Mouse (Mus musculus) mouse trophoblast stem cell (cell line): ENCODE measurements around the gene Tm6sf1.

Experiments
- in situ Hi-C, 2 experiments: fragments of 300-500 bp; cut with MseI, MboI; formaldehyde crosslinking; loops; 2 replicates in 1 of 2; 3 replicates in 1 of 2; pipeline ENCODE4 v1.15.1; 2025

Gene Tm6sf1

GRCm38 (mm10) chr7:81850171-81850570 lies 8.6 kb upstream of the Tm6sf1 start:
- in situ Hi-C loops: no loop called here

DNA sequence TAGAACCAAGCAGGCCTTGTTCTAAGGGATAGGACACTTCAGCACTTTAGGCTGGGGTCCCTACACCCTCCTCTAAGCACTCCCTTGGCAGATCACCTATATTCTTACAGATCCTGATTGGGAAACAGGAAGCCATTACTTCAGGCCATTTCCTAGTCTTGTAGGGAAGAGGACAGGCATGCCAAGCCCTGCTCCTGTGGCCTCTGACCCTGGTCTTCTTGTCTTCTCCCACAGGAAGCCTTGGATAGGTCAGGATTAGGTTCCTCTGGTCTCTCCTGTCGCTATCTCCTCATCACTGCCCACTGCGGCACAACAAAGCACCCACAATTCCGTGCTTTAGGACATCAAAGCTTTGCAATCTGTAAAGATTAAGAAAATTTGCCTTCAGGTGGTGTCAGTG lies 7.1 kb upstream of the Tm6sf1 start:
- in situ Hi-C loops: no loop called here

- in situ Hi-C loops: no loop called here
These were observed 4.1 kb upstream of the Tm6sf1 start for GRCm38 (mm10) chr7:81854568-81855307.

GRCm38 (mm10) chr7:81855694-81856093 lies 3.1 kb upstream of the Tm6sf1 start, which contains the start of gene Gm10160:
Gene Gm10160, minus strand, starts transcription at chr7:81855794.
- in situ Hi-C loops: no loop called here

GRCm38 (mm10) chr7:81856221-81856620 lies 2.6 kb upstream of the Tm6sf1 start:
- in situ Hi-C loops: no loop called here

GRCm38 (mm10) chr7:81858236-81858635 lies 565 bp upstream of the Tm6sf1 start:
- in situ Hi-C loops: no loop called here

GRCm38 (mm10) chr7:81860071-81860470 lies 1.3 kb downstream of the Tm6sf1 start:
- in situ Hi-C loops: no loop called here

DNA sequence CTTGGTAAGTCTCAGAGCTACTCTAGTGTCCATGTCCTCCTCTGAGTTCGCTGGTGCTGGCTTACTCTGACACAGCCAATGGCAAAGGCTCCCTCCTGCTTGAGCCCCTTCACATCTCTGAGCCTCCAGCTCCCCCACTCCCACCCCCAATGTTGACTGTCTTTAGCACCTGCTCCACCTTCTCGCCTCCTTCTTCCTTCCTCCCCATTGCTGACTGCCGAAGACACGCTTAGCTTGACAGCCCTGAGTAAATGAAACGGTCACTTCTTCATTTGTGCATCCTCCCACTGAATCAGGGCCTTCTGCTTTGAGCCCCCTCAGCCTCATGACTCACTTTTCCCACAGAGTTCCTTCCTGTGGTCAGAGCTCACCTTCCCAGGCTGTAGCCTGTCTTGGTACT lies 2.2 kb downstream of the Tm6sf1 start:
- in situ Hi-C loops: no loop called here

GRCm38 (mm10) chr7:81861461-81861860 lies 2.7 kb downstream of the Tm6sf1 start:
- in situ Hi-C loops: no loop called here

- in situ Hi-C loops: no loop called here
These were observed 3.1 kb downstream of the Tm6sf1 start for GRCm38 (mm10) chr7:81861921-81862320.

DNA sequence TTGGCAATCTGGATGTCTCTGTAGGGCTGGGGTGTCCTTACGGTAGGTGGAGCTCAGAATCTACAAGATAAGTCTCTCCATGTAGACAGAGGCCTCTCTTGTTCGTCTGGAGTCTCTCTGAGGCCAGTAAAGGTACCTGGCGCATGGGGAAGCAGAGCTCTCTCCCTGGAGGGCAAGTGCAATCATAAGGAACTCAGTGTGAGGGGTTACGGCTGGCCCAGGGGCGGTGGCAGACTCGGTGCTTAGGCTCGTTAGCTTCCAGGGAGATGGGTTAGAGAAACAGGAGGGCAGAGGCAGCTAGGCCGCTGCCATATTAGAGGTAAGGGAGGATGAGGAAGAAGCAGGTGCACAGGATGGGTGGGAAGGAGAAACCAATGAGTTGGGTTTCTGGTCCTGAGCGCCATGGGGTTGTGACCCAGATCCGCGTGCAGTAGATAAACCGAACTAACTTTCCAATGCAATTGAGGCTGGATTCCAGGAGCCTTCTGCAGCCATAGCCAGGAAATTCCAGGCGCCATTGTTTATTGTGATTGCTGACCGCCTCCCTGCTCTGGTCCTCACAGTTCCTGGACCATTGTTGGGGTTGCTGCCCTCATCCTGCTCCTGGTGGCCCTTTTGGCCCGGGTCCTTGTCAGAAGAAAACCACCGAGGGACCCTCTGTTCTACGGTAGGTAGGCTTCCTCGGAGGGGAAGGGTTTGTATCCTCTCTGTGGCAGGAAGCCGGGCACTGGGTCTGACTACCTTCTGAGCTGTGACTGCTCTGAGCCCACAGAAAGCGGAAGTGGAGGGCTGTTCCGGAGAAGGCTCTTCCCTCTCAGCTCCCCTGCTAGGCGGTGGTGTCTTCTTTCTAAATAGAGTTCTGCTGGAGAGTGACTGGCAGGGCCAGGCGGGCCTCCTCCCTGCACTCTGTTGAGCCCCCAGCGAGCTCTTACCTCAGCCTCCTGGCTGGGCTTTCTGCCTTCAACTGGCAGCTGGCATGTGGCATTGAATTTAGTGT lies 4.1 kb downstream of the Tm6sf1 start:
- in situ Hi-C loops: no loop called here

DNA sequence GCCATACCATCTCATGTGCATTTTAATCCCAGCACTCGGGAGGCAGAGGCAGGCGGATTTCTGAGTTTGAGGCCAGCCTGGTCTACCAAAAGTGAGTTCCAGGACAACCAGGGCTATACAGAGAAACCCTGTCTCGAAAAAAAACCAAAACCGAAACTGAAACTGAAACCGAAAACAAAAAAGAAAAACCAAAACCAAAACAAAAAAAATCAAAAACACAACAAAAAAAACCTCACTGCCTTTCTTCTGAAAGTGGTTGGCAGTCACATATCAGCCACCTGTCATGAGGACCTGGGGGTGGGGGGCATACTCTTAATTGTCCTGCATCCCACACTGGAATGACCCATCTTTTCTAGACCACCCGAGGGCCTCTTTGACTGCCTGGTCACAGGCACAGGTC lies 5.8 kb downstream of the Tm6sf1 start:
- in situ Hi-C loops: no loop called here

DNA sequence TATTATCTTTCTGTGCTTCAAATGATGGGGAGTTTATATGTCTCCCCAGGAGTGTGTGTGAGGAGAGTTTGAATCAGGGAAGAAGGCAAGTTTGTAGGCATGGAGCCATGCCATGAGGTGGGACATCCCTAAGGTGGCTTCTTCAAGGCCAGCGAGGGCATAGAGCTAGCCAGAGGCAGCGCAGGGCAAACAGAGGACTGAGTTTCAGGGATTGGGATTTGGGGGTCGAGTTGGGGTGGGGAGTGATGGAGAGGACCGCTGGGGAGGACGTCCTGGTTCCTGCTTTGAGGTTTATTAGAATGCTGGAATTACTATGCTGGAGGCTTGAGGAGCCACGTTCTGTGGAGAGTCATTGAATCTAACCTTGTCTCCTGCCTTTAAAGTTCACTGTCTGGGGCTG lies 7.1 kb downstream of the Tm6sf1 start:
- in situ Hi-C loops: no loop called here

DNA sequence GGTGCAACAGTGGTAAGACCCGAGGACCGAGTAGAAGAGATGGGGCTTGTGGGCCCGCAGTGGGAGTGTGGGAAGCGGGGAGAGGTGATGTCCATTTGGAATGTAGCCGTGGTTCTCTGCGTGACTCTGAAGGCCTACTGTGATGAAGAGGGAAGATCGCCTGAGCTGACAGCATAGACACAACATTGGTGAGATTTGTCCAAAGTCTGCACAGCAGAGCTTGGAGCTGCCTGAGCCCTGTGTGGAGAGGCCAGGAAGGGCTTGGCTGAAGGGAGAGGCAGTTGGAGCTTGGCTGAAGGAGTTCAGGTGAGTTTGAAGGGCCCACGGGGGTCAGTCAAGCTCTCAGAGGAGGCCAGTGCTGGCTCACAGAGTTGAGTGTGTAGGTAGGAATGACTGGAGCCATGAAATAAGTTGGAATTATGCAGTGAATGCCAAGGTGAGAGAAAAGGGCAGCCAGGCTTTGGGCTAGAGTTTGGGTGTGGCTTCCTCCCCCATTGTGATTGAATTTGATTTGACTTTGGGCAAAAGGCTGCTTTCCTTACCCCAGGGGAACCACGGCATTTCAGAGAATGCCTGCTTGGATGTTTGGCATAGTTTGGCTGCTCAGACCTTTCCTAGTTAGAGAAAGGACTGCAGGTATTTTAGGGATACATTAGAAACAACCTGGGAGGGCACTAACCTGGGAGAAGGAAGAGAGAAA lies 8.6 kb downstream of the Tm6sf1 start:
- in situ Hi-C loops: no loop called here

DNA sequence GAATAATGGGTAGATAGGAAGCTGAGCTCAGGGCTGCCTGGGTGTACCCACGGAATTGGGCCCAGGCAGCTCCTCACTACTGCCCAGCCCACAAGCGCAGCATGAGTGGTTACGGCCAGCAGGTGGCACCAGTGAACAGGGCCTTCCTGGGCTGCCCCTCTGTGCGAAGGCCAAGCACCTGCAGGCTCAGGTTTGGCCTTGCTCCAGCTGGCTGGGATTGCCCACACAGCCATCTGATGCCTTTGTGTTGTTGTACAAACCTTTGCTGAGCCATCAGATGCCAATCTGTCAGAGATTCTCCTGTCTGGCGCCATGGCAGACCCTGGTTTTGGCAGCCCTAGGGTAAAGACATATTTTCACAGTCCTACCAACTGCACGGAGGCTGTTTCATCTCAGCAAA lies 9.4 kb downstream of the Tm6sf1 start:
- in situ Hi-C loops: no loop called here

DNA sequence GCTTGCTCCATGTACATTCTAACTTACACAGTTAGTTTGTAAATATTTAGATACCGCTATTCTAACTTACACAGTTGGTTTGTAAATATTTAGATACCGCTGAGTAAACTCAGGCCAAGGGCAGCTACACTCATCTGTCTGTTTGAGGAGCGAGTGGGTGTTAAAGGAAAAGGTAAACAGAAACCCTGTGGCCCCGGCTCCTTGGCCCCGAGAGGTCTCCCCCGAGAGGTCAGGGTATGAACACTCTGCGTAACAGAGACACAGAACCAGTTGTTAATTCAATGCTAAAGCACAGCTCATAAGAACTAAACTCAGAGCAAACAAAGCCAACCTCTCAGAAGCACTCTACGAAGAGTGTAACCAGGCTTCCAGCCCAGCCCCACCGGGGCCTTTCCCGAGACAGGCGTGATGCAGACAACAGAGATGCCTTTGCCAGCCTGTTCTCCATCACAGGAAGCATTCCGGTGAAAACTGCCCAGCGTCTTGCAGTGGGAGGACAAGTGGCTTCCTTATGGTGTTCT lies 13.8 kb downstream of the Tm6sf1 start:
- in situ Hi-C loops: no loop called here

DNA sequence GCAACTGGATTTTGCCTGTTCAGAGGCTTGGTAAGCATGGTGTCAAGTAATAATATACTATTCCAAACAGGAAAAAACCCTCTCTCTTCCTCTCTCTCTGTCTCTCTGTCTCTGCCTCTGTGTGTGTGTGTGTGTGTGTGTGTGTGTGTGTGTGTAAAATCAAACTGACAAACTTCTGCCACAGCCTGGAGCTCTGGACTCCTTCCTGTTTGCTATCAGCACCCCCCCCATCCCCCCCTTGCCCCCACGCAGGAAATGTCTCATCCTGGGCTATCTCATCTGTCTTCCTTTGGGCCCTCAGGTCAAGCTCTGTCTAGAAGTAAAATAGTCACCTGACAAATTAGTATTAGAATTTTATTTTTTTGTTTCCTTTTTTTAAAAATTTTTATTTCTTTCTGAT lies 15.0 kb downstream of the Tm6sf1 start:
- in situ Hi-C loops: no loop called here

DNA sequence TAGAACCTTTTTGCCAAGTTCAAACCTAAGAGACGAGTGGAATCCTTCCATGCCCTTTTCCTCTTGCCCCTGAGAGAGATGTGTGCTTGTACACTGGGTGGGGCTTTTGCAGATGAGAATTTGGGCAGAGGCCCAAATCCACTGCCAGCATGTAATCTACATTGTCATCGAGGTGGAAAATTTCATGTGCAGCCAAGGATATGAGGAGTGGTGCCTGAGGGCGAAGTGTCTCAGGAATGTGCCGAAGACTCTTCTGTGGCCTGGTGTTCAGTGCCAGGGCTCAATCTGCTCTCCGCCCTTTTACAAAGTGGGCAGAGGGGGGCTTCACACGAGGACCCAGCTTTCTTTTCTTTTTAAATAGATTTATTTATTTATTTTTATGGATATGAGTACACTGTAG lies 15.8 kb downstream of the Tm6sf1 start:
- in situ Hi-C loops: no loop called here

GRCm38 (mm10) chr7:81875372-81875771 lies 16.6 kb downstream of the Tm6sf1 start:
- in situ Hi-C loops: no loop called here

DNA sequence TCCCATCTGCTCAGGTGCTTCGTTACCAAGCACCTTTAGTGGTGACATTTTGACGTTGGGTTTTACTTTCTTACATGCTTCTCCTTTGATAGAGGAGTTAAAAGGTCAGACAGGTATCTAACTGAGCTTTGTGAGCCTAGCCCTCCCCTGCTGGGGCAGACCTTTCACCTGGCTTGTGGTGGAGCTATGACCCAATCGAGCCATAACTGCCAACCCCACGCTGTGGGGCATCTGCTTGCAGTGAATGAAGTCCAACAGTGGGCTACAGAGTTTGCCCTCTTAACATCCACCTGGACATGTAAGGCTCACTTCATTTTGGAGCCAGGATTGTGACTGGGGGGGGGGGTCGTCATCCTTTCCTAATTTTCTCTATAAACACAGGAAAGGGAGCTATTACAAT lies 21.5 kb downstream of the Tm6sf1 start:
- in situ Hi-C loops: no loop called here

- in situ Hi-C loops: no loop called here
These were observed 22.0 kb downstream of the Tm6sf1 start for GRCm38 (mm10) chr7:81880797-81881196.

DNA sequence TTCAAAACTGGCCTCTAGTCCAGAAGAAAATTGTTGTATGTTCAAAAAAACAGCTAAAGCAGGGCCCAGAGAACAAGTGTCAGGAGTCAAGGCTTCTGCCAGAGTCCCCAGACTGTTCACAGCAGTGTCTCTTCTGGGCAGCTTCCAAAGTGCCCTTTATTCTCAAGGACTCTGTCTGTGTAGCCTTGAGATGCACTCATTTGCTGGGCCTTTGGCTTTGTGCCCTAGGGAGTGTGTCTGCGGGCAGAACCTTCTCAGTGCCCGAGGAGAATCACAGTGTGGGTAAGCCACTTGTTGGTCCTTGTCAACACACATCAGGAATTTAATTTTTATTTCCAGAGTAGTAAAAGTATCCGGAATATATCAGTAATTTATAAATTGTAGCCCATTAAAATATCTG lies 22.8 kb downstream of the Tm6sf1 start:
- in situ Hi-C loops: no loop called here
